Comparison of ENCODE assay signal across 12 mouse cellular contexts in the genomic region with DNA sequence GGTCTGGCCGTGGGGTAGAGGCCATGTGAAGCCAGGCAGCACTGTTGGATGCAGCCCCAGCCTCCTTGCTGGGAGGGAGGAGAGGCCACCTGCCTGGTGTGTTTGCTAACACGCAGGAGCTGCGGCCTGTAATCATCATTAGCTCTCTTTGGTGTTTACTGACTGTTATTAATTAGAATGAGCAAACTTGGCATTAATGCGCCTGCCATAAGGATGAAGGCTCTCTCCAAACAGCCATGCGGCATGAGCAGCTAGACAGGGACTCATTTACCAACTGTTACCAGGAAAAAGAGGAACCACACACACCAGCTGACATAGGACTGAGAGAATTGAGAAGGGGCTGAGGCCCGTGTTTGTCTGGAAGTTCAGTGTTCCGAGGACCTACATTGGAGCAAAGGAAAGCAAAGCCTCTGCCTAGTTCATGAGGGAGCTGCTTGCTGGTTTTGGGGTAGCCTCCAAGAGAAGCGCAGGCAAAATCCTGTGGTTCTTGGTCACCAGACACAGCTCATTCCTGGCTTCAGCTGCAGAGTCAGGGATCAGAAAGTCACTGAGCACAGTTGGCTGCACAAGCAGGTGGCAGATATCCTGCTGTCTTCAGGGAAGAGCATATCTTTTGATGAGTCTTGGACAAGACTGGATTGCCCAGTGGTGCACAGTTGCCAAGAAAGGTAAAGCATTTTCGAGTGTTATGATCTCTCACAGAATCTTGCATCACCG.
DNase-seq lines count a peak whose midpoint lies in the region; ATAC-seq and TF ChIP-seq lines count a peak whose summit lies in the region.
"Had no signal": no experiment of that assay in that cellular context is flagged by ENCODE, and none has a peak within 500 bp of the region (broad histone marks: within the 10 kb centered on the region; RNA-seq: fewer than 3 reads in every experiment).

No protein-coding gene starts in this region.

- intact Hi-C loops in gastrocnemius, adult 2 months (cut with DNase I): no loop called here

- no peak overlapping the region for H3K27ac ChIP-seq in gastrocnemius, adult 2 months
- H3K27ac ChIP-seq: embryonic facial prominence, embryonic 12.5 days; midbrain, embryonic 12.5 days had no signal

- no peak overlapping the region for H3K4me3 ChIP-seq in gastrocnemius, adult 2 months
- H3K4me3 ChIP-seq: embryonic facial prominence, embryonic 12.5 days; midbrain, embryonic 12.5 days had no signal

- TF ChIP-seq CTCF in gastrocnemius, adult 2 months (IDR thresholded peaks at IDR 0.05): no peak

- ATAC-seq in common myeloid progenitor, adult 5-6 weeks (replicated peaks; ENCODE audit: low read depth, poor library complexity, severe bottlenecking): peak; percentile 46

- DNase-seq in brain, adult 2 months (ENCODE audit: low read depth, low spot score): peak; percentile 96
- peak; percentile 42 for DNase-seq in brain, embryonic 18.5 days (ENCODE audit: low read depth, low spot score)
- DNase-seq in layer of hippocampus, adult 18-20 months (ENCODE audit: low spot score in 2 of 2): peak; percentile 40 to 72
- no peak for DNase-seq in gastrocnemius, adult 2 months
- DNase-seq in adrenal gland, postnatal 36 days: no peak
- DNase-seq in spleen, postnatal 4 days (ENCODE audit: low spot score in 2 of 2): no peak
- DNase-seq in gastrocnemius, postnatal 4 days (ENCODE audit: low spot score in 2 of 2): no peak
- DNase-seq: lung, adult 2 months; right cerebral cortex, postnatal 25 days had no signal

Comparison
In these comparisons a context has a peak if more than half of its experiments do, and no peak if none do; other contexts are left out.
1. DNase-seq: peak in brain, adult 2 months (single experiment), brain, embryonic 18.5 days (single experiment) and layer of hippocampus, adult 18-20 months (2 of 2); none in gastrocnemius, adult 2 months (single experiment), adrenal gland, postnatal 36 days (0 of 2), spleen, postnatal 4 days (0 of 2) and gastrocnemius, postnatal 4 days (0 of 2).